Mouse (Mus musculus) forebrain, embryonic 16.5 days (tissue): ENCODE measurements around the gene Cep112. TPM values are rescaled to one million over a fixed set of nuclear protein-coding genes. Genes with fewer than 3 reads are reported as not detected.

Experiments
- ATAC-seq: fragments of 200-750 bp; cut with Nextera tagmentation; 2 replicates; pipeline ENCODE4 v1.8.0; 2017; ENCODE audit warnings: mild to moderate bottlenecking, moderate library complexity
- H3K27ac ChIP-seq: fragments of 300-500 bp; sonication (generic); 2 replicates; pipeline ENCODE4 v1.5.1; 2014; ENCODE audit warnings: low read length, control low read depth
- H3K27me3 ChIP-seq: fragments of 300-500 bp; sonication (generic); replicated peaks from 2 replicates; pipeline ENCODE4 v1.6.1; 2014; ENCODE audit warnings: low read length; ENCODE audit not compliant: control insufficient read depth, insufficient read depth
- H3K36me3 ChIP-seq: fragments of 300-500 bp; sonication (generic); 2 replicates; pipeline ENCODE4 v1.6.1; 2014; ENCODE audit not compliant: control insufficient read depth, insufficient read depth
- H3K4me1 ChIP-seq: fragments of 300-500 bp; sonication (generic); replicated peaks from 2 replicates; pipeline ENCODE4 v1.6.1; 2014; ENCODE audit warnings: low read length; ENCODE audit not compliant: control insufficient read depth, insufficient read depth
- H3K4me2 ChIP-seq: fragments of 300-500 bp; sonication (generic); 2 replicates; pipeline ENCODE4 v1.6.1; 2014; ENCODE audit warnings: mild to moderate bottlenecking, low read length, control low read depth
- H3K4me3 ChIP-seq: fragments of 300-500 bp; sonication (generic); replicated peaks from 2 replicates; pipeline ENCODE4 v1.5.1; 2014; ENCODE audit warnings: mild to moderate bottlenecking, low read length, control low read depth
- H3K9ac ChIP-seq: fragments of 300-500 bp; sonication (generic); replicated peaks from 2 replicates; pipeline ENCODE4 v1.6.1; 2014; ENCODE audit warnings: low read depth, low read length, control low read depth
- H3K9me3 ChIP-seq: fragments of 300-500 bp; sonication (generic); 2 replicates; pipeline ENCODE4 v1.6.1; 2016; ENCODE audit warnings: low read length; ENCODE audit not compliant: control insufficient read depth
- WGBS: fragments of 180-500 bp; shearing (Covaris S2); extraction: QIAGEN DNeasy Blood & Tissue Kit; methylation state at CpG from one replicate; pipeline ENCODE4 v1.1.7; 2014; 5-methylcytosine and 5-hydroxymethylcytosine counted together
- polyA plus RNA-seq: library from polyadenylated mRNA; unstranded; fragments of >200 nt; fragmentation: Nextera tagmentation; extraction: Ambion mirVana; gene quantifications from 2 replicates; pipeline ENCODE4 v1.2.1, GENCODE M21; 2015

Cep112 gene
- polyA plus RNA-seq, 1 experiment from 2014 or later = 14.2 TPM

DNA sequence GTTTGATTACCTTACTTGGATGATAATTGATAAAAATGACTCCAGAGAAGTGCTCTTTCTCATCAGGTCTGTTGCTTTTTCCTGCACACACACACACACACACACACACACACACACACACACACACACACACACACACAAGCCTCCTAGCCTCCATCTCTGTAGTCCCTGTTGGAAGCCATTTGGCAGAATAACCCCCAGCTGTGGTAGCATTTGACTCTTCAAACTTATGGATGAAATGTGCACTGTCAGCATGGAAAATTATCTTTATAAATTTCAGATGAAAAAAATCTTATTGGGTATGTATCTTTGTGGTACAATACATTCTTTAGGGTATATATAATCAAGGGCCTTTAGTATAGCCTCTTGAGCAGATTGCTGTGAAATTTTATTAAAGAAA, 181.8 kb downstream of the Cep112 start:
- no peaks in the 10 kb centered on the region for H3K9me3 ChIP-seq
- peaks cover 7% of the 10 kb centered on the region; the same call in 1 of the 2 replicates for H3K4me1 ChIP-seq
- no peak for ATAC-seq
- H3K4me2 ChIP-seq = no peak overlapping the region; the same call in 1 of the 2 replicates
- H3K27ac ChIP-seq = no peak overlapping the region
- H3K4me3 ChIP-seq = no peak overlapping the region
- H3K36me3 ChIP-seq = no peaks in the 10 kb centered on the region
- no peaks in the 10 kb centered on the region for H3K27me3 ChIP-seq
- H3K9ac ChIP-seq = no peak overlapping the region

DNA sequence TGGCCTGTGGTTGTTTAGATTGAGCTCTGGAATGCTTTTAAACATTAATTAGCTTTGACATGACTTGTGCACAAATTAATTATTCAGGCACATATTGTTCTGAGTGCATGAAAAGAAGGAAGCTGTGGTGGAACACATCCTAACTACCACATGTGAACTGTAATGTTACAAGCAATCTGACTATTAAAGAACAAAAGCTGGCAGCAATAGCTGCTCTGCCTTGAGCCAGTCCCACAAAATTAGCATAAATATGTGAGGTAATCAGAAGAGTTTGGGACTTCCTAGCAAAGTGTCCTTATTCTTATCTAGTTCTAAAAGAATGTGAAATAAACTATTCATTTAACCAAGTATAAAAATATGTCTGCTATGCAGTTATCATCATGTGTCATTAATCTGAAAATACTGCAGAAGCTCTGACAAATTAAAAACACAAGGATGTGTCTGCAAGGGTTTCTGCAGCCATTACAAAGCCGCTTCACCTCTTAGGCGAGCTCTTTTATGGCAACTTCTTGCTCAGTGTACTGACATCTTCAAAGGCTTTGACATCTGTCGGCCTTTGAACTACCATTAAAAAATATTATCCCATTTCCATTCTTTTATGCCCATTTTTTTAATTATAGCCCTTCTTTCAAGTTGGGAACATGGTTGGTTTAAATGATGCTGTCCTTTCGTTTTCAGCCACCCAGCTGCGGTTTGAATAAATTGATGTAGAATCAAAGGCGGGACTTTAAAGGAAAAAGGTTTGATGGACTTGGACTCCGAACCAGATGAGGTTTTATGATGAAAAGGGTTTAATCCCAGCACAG, 195.8 kb downstream of the Cep112 start:
- H3K4me1 ChIP-seq = peaks cover 12% of the 10 kb centered on the region
- ATAC-seq = peak; percentile 36
- 31% methylated on average over 7 of the region's 7 CpGs for WGBS

GRCm38 (mm10) chr11:108621434-108621901, 196.5 kb downstream of the Cep112 start:
- Histone ChIP-seq H3K9ac (no peak overlapping the region), H3K27me3 (no peaks in the 10 kb centered on the region), H3K36me3 (no peaks in the 10 kb centered on the region), H3K27ac (peak overlapping the region; percentile 2; the same call in 1 of the 2 replicates), H3K9me3 (no peaks in the 10 kb centered on the region), H3K4me1 (peaks cover 12% of the 10 kb centered on the region), H3K4me2 (peak overlapping the region; percentile 8; the same call in 1 of the 2 replicates), H3K4me3 (no peak overlapping the region)
- ATAC-seq = peak; percentile 45
- 33% methylated on average over 9 of the region's 9 CpGs for whole genome bisulfite sequencing

More for the DNA sequence above, 195.8 kb downstream of the Cep112 start:
- no peaks in the 10 kb centered on the region for H3K36me3 ChIP-seq
- no peak overlapping the region for H3K4me3 ChIP-seq
- H3K27ac ChIP-seq = 0 out of 2 replicates have a peak overlapping the region, but pooled peaks have one; percentile 2
- H3K9ac ChIP-seq = no peak overlapping the region
- peak overlapping the region; percentile 8 for H3K4me2 ChIP-seq
- H3K27me3 ChIP-seq = no peaks in the 10 kb centered on the region
- H3K9me3 ChIP-seq = no peaks in the 10 kb centered on the region

DNA sequence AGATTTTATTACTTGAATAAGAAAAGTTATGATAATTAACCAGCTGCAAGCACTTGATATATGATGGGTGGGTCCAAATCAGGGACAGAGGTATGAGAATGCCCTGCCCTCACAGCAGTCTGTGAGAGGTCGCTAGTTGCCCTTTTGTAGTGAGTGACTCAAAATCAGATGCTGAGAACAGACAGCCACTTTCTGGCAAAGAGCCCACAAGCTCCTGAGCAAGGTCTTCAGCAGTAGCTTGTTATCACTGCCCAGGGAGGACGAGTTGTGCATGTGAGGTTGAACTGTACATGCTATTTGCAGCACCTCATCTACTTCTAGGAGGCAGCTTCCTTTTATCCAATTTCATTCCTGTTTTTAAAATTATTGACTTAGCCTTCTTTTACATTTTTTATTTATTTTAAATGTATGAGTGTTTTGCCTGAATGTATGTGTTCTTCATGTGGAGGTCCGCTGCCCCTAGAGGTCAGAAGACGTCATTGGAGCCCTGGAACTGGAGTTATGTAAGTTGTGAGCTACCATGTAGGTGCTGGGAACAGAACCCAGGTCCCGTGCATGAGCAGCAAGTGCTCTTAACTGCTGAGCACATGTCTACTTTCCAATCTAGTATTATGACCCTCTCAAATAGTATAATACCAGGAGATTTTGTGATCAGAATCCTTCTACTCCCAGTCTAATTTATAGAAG, 200.7 kb downstream of the Cep112 start:
- H3K27ac ChIP-seq = no peak overlapping the region
- ATAC-seq = no peak
- 83% methylated on average over 5 of the region's 5 CpGs for WGBS
- no peaks in the 10 kb centered on the region for H3K36me3 ChIP-seq
- peaks cover 6% of the 10 kb centered on the region for H3K4me1 ChIP-seq
- no peaks in the 10 kb centered on the region for H3K9me3 ChIP-seq
- H3K4me3 ChIP-seq = no peak overlapping the region
- H3K27me3 ChIP-seq = no peaks in the 10 kb centered on the region
- no peak overlapping the region for H3K9ac ChIP-seq
- no peak overlapping the region for H3K4me2 ChIP-seq

GRCm38 (mm10) chr11:108637780-108638179, 212.8 kb downstream of the Cep112 start:
- ATAC-seq = no peak
- WGBS = 63% methylated on average over 2 of the region's 2 CpGs
- H3K27me3 ChIP-seq = no peaks in the 10 kb centered on the region
- no peak overlapping the region for H3K4me3 ChIP-seq
- H3K4me2 ChIP-seq = no peak overlapping the region
- H3K27ac ChIP-seq = no peak overlapping the region
- no peaks in the 10 kb centered on the region for H3K4me1 ChIP-seq
- no peaks in the 10 kb centered on the region for H3K9me3 ChIP-seq
- no peak overlapping the region for H3K9ac ChIP-seq
- H3K36me3 ChIP-seq = no peaks in the 10 kb centered on the region

DNA sequence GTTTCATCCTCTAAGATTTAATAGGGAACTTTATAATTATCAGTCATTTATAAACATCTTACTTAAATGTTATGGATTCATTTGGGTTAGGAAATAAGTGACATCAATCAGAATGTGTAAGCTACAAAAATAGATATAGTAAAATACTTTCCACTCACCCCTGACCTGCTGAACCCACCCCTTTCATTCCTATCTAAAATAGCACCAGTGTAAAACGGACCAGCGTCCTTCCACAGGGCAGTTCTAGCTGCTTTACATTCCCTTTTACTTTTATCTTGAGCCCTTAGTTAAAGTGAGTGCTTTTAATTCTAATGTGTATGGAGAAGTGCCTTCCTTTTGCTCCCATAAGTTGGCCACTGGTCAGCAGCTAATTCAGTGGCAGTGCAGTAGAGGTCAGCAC, 230.6 kb downstream of the Cep112 start:
- H3K9me3 ChIP-seq = 0 out of 2 replicates have a peak, but pooled peaks cover 2% of the 10 kb centered on the region
- 80% methylated on average over 2 of the region's 2 CpGs for WGBS
- no peaks in the 10 kb centered on the region for H3K4me1 ChIP-seq
- H3K4me3 ChIP-seq = no peak overlapping the region
- H3K36me3 ChIP-seq = no peaks in the 10 kb centered on the region
- H3K27ac ChIP-seq = no peak overlapping the region
- no peak for ATAC-seq
- no peak overlapping the region for H3K9ac ChIP-seq
- no peak overlapping the region for H3K4me2 ChIP-seq
- H3K27me3 ChIP-seq = no peaks in the 10 kb centered on the region

DNA sequence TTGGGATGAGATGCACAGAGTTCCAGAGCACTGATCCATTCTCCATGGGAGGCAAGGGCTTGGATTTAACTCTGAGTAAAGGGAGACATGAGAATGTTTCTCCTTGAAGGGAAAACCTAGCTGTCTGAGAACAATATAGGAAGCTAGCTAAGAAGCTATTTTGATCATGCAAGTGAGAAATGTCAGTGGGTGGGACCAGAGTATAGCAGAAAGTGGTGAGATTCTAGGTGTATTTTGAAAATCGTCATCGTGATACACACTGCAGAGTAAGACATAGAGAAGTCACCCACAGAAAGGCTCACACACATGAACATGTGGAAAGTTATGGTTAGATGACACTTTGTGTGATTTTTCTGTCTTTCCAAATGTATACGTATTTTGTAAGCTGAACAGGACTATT, 257.0 kb downstream of the Cep112 start:
- Histone ChIP-seq H3K27ac (no peak overlapping the region), H3K9ac (no peak overlapping the region), H3K4me2 (no peak overlapping the region), H3K4me3 (no peak overlapping the region), H3K9me3 (no peaks in the 10 kb centered on the region), H3K4me1 (no peaks in the 10 kb centered on the region), H3K36me3 (no peaks in the 10 kb centered on the region), H3K27me3 (no peaks in the 10 kb centered on the region)
- WGBS = 94% methylated on average over 3 of the region's 3 CpGs
- ATAC-seq = no peak

- Histone ChIP-seq H3K4me1 (no peaks in the 10 kb centered on the region), H3K27ac (no peak overlapping the region), H3K4me2 (no peak overlapping the region), H3K27me3 (no peaks in the 10 kb centered on the region), H3K9ac (no peak overlapping the region), H3K4me3 (no peak overlapping the region), H3K9me3 (no peaks in the 10 kb centered on the region), H3K36me3 (no peaks in the 10 kb centered on the region)
- 82% methylated on average over 4 of the region's 4 CpGs for WGBS
- ATAC-seq = no peak
Measured at GRCm38 (mm10) chr11:108696563-108696962, 271.6 kb downstream of the Cep112 start.

DNA sequence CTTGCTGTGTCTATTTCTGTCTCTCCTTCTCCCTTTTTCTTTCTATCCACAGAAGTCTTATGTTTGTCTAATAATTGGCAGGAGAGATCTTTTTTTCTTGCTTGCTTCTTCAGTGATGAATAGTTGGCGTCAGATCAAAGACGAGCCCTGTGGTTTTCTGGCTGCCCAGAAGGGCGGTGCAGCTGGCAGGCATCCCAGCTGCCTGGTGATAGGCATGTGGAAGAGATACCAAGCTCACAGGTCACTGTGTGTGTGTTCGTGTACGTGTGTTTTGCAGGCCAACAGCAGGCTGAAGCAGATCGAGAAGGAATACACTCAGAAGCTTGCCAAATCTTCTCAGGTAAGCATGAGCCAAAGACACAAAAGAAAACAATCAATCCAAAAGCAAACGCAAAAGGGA, 327.3 kb downstream of the Cep112 start:
- WGBS = 18% methylated on average over 7 of the region's 7 CpGs
- Histone ChIP-seq H3K4me1 (peaks cover 15% of the 10 kb centered on the region), H3K27ac (no peak overlapping the region; the same call in 1 of the 2 replicates), H3K4me2 (peak overlapping the region; percentile 24; the same call in 1 of the 2 replicates), H3K9ac (no peak overlapping the region), H3K27me3 (no peaks in the 10 kb centered on the region), H3K9me3 (no peaks in the 10 kb centered on the region), H3K36me3 (no peaks in the 10 kb centered on the region), H3K4me3 (no peak overlapping the region)
- ATAC-seq = peak; percentile 58; the same call in 1 of the 2 replicates
